Mouse (Mus musculus) adrenal gland, postnatal 25 days (tissue): ENCODE data around the gene Tagln. TPM values are rescaled to one million over a fixed set of nuclear protein-coding genes. Genes with fewer than 3 reads are reported as not detected.

ENCODE experiments used
- DNase-seq: peaks from one replicate; pipeline ENCODE4 v3.0.0; 2021; ENCODE audit warnings: mixed read lengths
- total RNA-seq: library from RNA; stranded (reverse); gene quantifications from 2 replicates; pipeline ENCODE4 v1.2.3, GENCODE M21; 2021

The Tagln gene
- total RNA-seq, 1 experiment from 2014 or later: 70.2 TPM

- DNase-seq: no peak
Observed at GRCm38 (mm10) chr9:45946182-45946871, 10.5 kb upstream of the Tagln start.

DNA sequence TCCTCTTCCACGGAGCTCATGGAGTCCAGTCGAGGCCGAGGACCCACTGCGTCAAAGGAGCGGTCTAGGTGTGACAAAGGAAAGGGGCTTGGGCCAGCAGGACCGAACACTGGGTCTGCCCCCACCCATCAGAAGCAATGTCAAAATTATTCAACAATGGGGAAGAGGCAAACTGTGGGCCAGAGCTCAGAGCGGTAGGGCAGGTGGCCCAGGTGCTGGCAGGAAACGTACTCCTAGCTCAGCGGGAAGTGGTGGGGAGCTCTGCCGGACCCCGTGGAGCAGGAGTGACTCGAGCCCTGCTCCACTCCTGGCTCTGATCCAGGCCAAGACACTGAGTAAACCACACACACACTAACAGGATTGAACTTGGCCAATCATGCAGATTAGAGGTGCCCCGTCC, 9.9 kb upstream of the Tagln start:
- DNase-seq: no peak

- no peak for DNase-seq
Observed at GRCm38 (mm10) chr9:45944506-45945400, 8.9 kb upstream of the Tagln start.

- DNase-seq: no peak
Observed at GRCm38 (mm10) chr9:45943628-45944505, 8.0 kb upstream of the Tagln start.

DNA sequence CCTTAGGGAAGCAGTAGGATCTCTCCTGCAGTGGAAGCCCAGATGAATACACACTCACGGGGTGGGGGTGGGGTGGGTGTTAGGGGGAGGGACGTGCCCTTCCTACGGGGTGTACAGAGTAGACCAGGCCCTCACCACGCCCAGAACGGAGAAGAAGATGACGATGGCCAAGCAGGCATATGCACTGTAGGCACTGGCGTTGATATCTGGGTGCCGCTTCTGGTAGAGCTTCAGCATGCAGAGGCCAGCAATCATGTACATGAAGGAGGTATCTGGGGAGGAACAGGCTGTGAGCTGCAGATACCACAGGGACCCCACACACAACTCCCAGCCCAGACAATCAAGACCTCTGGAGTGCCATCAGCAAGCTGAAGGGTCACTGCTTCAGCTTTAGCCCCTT, 7.1 kb upstream of the Tagln start:
- no peak for DNase-seq

DNA sequence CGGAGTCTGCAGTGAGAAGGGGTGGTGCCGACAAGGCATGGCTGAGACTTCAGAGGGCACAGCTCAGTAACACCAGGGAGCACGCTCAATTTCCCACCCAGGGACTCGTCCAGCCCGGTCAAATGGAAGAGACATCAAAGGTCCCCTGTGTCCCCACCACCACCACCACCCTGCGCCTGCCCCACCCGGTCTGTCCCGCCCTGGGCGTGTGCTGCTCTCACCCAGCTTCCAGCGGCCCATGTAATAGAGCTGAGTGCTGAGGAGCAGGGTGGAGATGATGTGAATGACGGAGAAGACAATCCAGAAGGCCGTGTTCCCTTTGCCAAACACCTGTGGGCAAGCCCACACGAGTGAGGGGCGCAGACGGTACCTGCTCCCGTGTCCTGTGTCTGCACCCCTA, 6.6 kb upstream of the Tagln start:
- no peak for DNase-seq

- no peak for DNase-seq
Observed at GRCm38 (mm10) chr9:45941329-45941888, 5.6 kb upstream of the Tagln start.

GRCm38 (mm10) chr9:45939794-45940193, 3.9 kb upstream of the Tagln start:
- no peak for DNase-seq

- DNase-seq: no peak
Observed at GRCm38 (mm10) chr9:45938952-45939637, 3.2 kb upstream of the Tagln start.

DNA sequence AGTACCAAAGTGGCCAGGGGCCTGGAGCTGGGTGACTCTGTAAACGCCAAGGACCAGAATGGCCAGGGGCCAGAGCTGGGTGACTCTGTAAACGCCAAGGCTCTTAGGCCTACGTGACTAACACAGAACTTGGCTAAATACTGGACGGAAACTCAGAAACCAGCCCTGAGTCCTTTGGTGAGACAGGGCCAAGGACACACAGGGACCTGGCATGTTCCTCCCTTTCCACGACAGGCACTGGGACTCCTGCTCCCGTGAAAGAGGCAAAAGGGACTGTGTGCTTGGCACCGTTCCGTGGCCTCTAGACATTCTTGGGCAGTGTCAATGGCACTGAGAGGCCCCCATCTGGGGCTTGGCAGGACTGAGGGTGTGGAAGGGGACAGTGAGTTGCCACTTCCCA, 2.2 kb upstream of the Tagln start:
- DNase-seq: peak; percentile 77

- peak; percentile 66 for DNase-seq
Observed at GRCm38 (mm10) chr9:45936883-45937282, 1.0 kb upstream of the Tagln start.

- no peak for DNase-seq
Observed at GRCm38 (mm10) chr9:45932571-45933415, 3.1 kb downstream of the Tagln start.

DNA sequence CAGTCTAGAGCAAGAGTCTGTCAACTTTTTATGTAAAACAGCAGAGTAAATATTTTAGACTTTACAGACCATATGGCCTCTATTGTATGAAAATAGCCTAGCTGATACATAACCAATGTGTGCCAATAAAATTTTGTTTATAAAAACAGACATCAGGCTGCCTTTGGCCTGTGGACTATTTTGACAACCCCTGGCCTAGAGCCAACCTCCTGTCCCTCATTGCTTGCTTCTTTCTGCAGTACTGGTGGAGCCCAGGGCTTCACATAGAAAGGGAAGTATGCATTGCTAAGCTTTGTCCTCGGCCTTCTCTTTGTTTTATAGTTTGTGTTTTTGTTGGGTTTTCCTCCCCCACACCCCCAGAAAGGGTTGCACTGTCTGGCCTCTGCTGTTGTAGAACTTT, 3.9 kb downstream of the Tagln start:
- no peak for DNase-seq

- DNase-seq: no peak
Observed at GRCm38 (mm10) chr9:45929285-45929684, 6.6 kb downstream of the Tagln start.

- no peak for DNase-seq
Observed at GRCm38 (mm10) chr9:45919895-45920294, 16.0 kb downstream of the Tagln start.

- peak; percentile 61 for DNase-seq
Observed at GRCm38 (mm10) chr9:45917041-45917934, 18.6 kb downstream of the Tagln start.

- DNase-seq: no peak
Observed at GRCm38 (mm10) chr9:45915659-45916058, 20.2 kb downstream of the Tagln start.

DNA sequence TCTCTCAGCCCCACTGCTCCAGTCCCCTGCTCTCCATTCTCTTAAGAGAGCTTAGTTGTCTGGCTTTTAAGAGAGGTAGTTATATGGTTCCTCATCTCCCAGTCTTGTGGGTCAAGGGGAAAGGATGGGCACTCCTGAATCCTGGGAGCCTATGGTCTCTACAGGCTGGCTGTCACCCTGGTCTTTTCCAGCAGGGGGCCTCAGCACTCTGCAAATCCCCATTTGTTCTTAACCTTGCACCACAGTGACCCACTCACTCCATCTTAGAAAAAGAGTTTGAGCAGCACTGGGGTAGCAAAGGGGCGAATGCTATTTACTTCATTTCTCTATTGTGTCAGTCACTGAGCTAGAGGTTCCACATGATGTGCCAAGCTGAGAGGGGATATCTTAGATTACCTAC, 24.2 kb downstream of the Tagln start:
- DNase-seq: peak; percentile 66

DNA sequence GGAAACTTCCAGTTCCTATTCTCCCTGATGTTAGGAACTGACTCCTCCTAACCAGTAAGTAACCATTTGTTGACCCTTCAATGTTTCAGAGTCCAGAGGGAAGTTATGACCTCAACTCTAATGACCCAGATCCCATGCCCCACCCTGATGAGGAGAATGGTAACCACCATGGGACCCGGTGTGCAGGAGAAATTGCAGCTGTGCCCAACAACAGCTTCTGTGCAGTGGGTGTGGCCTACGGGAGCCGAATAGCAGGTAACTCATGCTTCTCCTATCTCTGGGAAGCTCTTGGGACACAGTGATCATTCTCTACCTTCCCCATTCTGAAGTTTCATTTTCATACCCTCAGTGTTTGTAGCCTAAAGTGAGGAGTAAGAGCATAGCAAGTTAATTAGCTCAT, 24.9 kb downstream of the Tagln start:
- no peak for DNase-seq

DNA sequence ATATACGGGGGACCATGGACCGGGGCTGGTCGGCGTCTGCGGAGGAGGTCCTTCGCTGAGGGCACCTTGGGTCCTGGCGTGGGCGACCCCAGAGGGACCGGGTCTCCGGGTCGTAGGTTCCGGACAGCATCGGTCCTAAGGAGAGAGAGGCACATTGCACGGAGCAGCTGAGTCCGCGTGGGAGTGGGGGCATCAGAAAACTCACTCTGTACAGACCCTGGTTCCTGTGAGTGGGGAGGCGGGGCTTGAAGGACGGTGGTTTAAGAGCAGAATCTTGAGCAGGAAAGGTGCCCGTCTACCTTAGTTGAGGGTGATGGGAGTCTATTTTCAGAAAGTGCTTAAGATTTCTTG, 28.8 kb downstream of the Tagln start:
- no peak for DNase-seq
